Mouse (Mus musculus) left cerebral cortex, adult 9 months (tissue): ENCODE measurements at regions not wholly inside any gene's neighbourhood (a gene's known extent, or its start where the extent isn't known, plus 50 kb on each side); places are given as distances from the start of the nearest gene placed in this dataset.
A peak's percentile ranks its signal among the peaks of the same experiment; 100 is the strongest.

Source experiments
- DNase-seq, 2 experiments: peaks; one replicate each; pipeline ENCODE4 v3.0.0; 2022; ENCODE audit warnings: low spot score in 2 of 2

DNA sequence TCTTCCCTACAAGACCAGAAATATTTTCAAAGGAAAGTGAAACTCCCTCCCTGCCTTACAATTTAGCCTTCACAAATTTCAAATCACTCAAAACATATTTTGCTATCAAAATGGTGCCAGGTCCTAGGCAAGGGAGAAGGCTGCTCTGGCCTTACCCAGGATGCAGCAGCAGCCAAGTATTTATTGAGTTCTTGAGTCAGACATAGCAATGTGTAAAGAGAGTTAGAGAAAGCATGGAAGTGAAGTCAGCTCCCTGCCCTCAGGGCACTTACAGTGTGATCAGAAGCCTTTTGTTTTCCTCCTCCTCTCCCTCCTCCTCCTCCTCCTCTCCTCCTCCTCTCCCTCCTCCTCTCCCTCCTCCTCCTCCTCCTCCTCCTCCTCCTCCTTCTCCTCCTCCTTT is 194.6 kb upstream of the Sox9 start:
- no peak for DNase-seq

DNA sequence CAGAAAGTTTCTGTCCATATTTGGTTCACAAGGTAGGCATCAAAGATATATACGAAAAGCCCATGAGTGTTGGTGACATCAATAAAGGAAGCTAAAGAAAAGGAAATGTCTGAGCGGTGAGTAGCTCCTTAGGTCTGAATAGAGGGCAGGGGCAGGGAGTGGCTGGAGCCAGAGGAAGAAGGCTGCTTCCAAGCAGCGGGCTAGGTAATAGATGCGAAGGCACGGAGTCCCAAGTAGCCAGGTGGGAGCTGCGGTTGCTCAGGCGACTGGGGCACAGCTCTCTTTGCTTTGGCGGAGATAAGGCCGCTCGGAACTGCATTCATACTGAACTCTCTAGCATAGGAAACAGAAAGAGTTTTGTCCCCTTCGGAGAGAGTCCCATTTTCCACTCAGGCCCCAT is 193.9 kb upstream of the Sox9 start:
- no peak for DNase-seq

DNA sequence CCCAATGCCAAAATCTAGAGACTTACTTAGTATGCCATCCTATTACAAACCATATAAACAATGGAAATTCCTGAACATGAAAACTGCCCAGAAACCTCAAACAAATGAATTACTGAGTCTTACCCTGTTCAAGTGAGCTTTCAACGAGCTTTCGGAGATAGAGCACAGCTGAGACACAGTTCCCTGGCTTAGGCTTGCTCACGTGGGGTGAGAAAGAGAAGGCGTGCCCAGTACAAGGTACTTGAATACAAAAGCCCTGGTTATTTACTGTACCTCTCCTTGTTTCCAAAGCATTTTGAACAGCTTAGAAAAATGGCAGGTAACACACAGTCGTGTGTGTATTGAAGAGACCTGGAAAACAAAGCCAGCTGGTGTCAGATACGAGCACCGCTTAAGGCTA is 191.8 kb upstream of the Sox9 start:
- DNase-seq, result no peak

DNA sequence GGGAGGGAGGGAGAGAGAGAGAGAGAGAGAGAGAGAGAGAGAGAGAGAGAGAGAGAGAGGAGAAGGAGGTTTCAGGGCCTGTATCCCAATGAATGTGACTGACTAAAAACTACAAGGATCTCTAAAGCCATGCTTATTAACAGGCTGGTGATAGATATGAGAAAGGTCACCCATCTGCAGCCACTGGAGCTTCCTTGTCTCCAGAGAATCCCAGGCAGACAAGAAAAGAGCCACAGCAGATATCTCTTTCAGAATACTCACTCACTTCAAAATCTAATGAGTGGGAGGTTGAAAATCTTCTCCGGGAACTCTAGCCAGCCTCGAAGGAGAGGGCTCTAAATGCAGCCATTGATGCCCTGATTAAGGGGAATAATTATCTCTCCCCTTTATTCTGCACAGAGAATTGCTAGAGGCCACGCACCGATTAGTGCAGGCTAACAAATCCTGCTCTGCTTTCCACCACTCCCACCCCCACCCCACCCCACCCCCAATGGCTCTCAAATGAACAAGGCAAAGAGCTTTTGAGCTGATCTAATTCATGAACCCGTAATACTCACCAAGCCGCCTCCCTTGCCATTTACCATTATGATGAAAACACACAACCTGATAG is 189.5 kb upstream of the Sox9 start:
- DNase-seq, result no peak

DNA sequence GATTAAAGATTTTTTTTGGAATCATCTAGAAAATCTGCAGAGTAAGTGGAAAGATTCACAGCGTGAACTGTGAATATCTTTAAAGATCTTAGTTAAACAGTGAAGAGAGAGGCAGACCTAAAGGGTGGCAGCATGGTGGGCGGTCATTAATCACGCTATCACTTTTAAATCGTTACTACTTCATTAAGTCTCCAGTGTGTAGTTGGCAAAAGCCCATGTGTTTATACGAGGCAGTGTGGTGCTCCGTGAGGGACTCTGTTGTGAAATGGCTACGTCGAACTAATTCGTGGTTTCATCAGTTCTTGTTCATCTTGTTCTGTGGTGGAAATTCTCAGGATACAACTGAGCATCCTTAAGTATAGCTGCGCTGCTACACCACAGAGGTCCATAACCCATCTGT is 188.2 kb upstream of the Sox9 start:
- no peak for DNase-seq

DNA sequence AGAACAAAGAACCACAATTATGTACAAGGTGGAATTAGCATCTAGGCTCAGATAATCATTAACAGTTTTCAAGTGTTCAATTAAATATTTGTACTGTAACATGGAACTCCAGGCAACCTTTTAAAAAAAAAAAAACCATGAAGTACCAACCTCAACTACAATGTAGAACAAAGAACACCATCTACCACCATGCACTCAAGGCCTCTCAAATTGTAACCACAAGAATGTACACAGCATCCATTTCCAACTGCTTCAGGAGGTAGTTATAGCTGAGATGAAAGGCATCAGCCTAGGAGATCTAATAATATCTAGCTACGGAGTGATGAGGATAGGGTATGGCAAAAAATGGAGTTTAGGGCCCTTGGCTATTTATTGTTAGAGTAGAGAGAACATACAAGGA is 174.7 kb upstream of the Sox9 start:
- DNase-seq, result no peak

DNA sequence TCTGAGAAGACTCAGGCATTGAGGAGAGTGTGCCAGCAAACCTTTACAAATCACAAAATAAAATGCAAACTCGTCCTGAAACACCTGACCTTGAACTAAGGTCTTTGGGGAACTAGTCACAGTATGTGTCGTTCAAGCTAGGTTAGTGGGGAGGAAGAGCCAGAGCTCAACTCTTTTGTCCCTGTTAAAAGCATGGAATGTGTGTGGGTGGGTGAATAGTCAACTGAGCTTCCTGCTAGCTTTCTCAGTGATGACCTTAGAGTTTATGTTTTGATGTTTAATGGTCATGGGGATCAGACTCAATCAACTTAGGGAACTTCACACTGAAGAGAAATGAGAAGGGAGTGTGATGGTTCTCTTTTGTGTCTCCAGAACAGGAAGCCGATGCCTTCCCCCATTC is 172.7 kb upstream of the Sox9 start:
- DNase-seq, result no peak

DNA sequence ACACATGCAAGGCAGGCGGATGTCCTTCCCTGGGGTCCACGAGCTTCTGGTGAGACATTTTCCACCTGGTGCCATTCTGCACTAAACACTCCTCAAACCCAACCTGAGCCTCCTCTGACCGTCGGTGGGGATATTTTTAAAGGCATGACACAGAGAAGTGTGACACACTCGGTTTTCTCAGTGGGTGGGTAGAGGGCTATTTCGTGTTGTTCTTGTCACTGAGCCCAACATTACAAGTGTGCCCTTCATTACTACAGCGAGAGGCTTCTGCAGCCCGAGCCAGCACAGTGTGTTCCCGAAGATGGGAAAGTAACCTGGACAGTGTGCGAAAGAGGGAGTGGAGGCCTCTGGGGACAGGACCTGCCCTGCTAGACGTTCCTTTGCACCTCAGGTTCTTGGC is 171.0 kb upstream of the Sox9 start:
- DNase-seq, result peak in 1 of 2 experiments; percentile 14

DNA sequence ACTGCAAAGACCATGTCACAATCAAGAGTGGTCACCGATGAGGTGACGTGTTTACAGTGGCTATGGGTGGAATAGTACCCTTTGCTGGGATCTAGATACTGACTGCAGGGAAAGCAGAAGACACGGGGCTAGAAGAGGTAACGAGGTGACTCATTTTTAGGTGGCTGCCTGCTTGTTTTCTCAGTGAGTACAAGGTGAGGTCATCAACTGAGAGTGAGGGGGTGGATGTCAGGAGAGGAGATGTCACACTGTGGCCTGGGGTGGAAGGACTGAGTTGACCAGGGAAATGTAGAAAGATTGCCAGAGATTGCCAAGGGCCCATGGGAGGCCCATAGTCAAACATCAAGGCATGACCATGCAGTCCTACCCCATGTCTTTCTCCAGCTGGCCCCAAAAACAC is 166.4 kb upstream of the Sox9 start:
- DNase-seq, result no peak

DNA sequence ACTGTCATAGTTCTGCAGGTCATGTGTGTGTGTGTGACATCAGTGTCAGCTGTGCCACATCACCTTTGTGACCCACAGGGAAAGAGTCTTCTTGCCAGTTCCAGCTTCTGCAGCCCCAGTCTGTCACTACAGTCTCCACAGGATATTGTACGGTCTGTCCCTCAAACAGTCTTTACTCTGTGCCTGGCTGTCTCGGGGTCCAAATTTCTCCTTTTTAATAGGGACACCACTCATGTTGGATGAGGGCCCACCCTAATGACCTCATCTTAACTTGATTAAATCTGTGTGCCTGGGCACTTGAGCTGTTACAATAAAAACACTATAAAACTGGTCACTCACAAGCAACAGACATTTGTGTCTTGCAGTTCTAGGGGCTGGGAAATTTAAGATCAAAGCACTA is 165.1 kb upstream of the Sox9 start:
- no peak for DNase-seq

DNA sequence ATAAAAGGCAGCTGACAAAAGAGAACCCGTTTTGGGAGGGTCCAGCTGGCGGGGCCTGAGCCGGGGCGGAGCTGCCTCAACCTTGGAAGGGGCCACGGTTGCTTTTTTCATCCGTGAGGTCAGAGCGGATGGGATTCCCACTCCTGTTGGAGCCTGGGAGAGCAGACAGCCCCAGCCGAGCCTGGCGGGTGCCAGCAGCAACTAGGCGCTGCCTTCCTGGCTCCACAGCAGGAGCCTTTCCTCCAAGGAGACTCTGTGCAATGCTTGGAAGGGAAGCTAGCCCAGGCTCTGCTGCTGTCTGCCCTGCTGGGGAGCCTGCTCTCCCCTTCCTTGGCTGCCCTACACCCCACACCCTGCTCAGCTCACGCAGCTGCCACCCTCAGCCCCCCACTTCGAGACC is 161.1 kb upstream of the Sox9 start:
- DNase-seq, result peak in 1 of 2 experiments; percentile 29

DNA sequence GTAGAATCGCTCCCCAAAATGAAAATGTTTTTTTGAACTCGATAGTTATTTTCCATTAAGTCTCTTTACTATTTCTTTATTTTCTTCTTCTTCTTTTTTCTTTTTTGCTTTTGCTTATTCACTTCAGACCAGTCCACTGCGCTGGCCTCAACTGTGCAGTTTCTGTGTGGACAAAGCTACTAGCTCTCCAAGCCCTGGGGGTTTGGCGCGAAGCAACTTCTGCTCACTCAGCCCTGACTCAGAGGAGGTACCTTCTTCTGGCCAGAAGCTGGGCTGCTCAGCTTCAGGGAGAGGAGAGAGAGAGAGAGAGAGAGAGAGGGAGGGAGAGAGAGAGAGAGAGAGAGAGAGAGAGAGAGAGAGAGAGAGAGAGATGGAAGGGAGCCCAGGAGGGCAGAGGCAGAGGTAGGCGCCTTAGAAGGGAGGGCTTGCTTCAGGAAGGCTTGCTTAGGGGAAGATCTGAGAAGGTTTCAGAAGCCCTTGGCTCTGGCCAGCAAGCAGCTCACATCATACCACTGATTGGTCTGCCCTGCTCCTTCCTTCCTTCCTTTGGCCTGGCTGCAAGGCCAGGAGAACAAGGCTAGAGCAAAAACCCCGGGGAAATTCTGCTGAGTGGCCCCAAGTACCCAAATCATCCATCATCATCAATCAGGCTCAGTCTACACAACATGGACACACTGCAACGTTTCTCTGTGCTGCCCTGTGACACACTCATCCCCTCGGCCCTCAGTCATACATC is 160.5 kb upstream of the Sox9 start:
- DNase-seq, result no peak

DNA sequence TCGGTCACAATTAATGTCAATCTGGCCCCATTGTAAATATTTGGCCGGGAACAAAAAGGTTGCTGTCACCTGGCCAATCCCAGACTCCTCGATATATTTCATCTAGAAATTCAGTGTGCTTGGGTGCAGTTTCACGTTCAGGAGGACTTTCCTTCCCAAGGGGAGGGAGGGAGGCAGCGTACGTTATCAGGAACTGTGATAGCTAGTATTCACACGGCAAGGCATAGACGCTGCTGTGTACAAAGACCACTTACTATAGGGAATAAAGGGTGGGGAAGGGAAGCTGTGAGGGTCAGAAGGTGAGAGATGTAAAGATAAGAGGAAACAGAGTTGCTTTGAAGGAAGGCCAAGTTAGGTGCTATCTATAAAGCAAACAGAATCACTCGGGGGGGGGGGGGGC is 132.7 kb upstream of the Sox9 start:
- DNase-seq, result no peak

DNA sequence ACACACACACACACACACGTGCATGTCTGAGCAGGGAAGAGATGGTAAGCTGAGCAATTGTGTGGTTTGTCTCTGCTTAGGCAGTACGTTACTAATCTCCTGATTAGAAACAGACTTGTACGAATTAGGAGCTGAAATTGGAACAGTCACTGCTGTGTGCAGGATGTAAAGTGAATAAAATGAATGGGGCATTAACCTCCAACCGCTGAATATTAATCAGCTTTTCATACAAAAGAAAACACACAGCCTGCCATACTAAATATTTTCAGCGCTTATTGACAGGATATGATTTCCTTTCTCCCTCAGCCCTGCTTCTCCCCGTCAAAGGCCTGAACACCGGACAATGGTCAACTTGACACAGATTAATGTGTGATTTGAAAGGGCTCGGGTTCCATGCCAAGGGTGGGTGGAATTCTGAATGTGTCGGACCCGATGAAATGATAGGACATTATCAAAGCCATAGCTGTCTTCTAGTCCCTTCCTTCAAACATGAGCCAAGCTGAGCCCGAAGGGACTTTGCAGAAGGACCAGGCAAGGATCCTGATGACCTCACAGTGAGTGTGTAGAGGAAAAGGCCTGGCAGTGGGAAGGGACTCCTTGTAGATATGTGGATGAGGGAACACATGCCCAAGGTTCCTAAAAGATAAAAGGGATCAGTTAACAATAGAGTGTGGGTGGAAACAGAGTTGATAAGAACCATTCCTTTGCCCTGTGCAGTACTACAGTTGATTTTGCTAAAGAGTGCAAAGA is 124.4 kb upstream of the Sox9 start:
- DNase-seq, result no peak

DNA sequence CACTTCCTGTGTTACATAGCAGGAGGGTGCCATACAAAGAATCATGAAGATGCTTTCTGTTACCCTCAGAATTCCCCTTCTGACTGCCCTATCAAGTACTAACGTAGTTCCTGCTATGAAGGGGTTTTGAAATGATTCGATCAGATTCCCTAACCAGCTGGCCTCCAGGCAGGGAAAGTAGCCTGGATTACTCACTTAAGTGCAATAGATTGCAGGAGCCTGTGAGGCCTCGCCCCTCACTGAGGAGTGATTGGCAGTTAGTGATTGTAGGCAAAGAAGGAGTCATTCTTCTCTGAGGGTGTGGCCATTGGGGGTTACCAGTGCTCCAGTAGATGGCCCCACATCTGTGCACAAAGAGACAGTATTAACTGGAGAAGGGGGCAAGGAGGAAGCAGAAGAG is 122.1 kb upstream of the Sox9 start:
- no peak for DNase-seq

DNA sequence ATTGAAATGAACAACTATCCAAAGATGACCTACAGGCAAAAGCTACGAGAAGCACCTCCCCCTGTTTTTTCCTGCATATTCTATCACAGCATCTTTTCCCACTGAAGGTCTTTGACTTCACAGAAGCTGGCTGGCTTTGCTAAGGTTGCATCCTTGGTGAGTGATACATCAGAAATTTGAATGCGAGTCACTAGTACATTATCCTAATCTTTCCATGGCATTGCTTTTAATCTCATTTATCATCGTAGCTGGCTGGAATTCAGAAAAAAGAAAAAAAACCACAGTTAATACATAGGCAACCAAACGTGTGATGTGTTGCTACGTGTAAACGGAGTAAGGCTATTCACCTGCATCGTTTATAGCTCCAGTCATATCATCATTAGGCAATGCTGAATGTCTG is 120.6 kb upstream of the Sox9 start:
- DNase-seq, result no peak

DNA sequence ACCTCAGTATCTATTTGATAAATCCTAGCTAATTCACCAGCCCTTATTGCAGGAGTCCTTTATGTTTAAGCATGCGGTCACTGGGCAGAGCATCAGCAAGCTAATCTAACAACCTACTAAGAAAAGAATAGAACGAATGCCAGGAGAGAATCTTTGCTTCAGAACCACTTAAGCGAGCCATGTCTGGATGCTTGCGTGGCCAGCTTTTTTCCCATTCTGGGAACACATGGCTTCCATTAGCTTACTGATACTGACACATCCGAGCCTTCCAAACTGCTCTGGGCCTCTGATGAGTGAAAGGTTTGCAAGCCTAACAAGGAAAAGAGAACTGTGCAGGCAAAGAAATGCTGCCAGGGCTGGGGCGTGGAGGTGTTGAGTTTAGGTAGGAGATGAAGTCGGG is 114.7 kb upstream of the Sox9 start:
- no peak for DNase-seq

DNA sequence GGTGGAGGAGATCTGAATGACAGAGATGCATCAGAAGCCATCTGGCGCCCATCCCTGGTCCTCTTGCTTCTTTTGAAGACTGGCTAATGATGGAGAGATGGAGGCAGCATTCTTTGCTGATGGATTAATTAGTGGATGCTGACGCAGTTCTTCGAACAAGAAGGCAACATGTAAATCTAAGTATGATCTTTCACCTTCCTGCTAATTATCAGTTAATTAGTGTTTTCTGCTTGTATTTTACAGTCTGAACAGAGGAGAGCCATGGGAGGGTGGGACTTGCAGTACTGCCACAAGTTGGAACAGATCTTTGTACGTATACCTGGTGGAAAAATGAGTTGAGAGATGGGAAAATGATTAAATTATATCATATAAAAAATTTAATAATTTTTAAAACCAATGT is 109.9 kb upstream of the Sox9 start:
- DNase-seq, result no peak

DNA sequence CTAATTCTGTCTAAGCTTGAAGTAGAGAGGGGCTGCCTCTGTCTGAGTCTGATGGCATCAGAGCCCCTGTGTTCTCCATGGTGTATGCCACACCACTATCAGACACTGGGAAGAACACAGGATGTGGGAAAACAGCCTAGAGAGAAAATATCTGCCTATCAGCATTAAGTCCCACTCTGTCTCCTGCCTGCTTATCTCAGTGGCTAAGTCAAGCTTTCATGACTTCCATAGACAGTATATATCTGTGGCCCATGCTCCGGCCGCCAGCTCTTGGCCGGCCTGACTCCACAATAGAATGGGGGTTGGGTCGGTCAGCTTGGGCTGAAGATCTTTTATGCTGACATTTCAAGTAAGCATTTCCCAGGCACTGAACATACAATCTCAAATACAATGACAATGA is 92.0 kb upstream of the Sox9 start:
- DNase-seq, result no peak

DNA sequence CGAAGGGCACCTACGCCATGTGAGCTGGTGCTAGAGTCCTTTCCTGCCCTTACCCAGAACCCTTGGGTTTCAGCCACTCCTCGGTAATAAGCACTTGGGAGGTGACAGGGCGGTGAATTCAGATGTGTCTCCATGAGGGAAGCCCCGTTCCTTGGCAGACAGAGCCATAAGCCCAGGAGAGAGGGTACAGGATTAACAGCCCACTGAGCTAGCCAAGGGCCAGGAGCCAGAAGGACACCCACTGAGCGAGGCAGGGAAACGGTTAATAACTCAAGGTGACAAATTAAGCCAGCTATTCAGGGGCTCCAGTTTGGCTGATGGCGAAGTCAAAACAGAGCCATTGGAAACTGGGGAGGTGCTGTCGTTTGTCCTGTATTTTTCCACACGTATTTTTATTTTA is 75.9 kb upstream of the Sox9 start:
- no peak for DNase-seq

DNA sequence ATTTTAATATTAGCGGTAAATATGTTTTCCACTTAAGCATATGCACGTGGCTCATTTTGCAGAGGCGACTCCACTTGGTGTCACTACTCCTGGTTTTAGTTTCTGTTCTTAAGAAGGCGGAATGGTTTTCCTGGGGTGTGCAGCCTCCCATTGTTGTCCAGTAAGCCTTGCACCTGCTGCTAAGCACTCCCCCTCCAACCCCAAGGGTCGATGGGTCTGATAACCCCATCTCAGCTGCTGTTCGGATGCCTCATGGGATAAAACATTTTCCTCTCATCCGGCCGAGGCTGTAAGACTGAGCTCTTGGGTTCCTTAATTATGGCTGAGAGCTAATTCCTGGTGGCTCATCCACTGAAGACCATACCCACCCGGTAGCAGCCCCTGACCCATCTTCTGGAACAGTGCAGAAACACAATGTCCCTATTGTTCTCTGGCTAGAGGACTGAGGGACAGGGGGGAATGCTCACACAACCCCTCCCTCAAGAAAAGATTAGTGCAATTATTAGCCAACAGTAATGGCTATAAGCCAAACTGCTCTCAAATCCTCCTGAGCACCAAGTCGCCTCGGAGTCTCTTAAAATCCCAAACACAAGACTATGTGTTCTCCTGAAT is 73.8 kb upstream of the Sox9 start:
- no peak for DNase-seq

DNA sequence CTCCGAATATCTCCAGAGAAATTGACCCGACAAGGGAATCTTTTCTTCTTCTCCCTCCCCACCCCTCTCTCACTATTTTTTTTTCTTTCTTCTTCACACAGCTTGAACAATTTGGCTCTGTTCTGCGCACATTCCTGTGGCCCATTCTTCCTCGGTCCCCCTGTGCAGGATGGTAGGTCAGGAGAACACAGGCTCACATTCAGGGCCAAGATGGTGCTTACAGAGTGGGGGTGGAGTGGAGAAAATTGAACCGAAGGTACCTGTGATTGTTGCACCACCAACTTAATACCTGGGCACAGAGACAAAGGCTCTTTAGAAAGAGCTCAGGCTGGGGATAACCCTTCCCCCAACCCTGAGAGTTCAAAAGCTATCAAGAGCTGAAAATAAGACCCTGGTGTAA is 70.4 kb upstream of the Sox9 start:
- DNase-seq, result no peak

DNA sequence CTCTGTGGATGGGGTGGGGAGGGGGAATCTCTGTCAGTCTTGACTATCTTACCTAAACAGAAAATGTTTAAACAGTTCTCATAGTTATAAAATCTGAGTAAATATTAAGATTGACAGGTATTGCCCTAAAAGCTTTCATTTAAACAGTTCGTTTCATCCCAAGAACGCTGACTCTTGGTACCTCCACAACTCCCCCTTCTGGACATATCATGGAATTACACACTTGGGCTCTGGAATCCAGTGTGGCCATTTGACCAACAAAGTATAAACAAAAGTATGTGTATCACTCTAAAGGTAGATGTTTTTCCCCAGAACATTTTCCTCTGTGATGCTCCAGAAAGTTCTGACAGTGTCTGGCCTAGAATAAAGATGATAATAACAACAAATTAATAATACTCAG is 63.5 kb upstream of the Sox9 start:
- DNase-seq, result no peak
